Mouse (Mus musculus) midbrain, postnatal 0 days (tissue): ENCODE results near the gene Cenpw. TPM values are rescaled to one million over a fixed set of nuclear protein-coding genes. Genes with fewer than 3 reads are reported as not detected.

Experiments used
- ATAC-seq: fragments of 200-750 bp; cut with Nextera tagmentation; 2 replicates; pipeline ENCODE4 v1.8.0; 2017; ENCODE audit warnings: moderate number of reproducible peaks, mild to moderate bottlenecking, moderate TSS enrichment, moderate library complexity; ENCODE audit not compliant: low FRiP score
- DNase-seq: peaks from one replicate; pipeline ENCODE4 v3.0.0-alpha.2; 2015; ENCODE audit warnings: low spot score
- H3K27ac ChIP-seq: fragments of 300-500 bp; sonication (generic); 2 replicates; pipeline ENCODE4 v1.5.1; 2014; ENCODE audit warnings: low read depth, mild to moderate bottlenecking, low read length, mixed read lengths
- H3K27me3 ChIP-seq: fragments of 300-500 bp; sonication (generic); 2 replicates; pipeline ENCODE4 v1.6.1; 2014; ENCODE audit warnings: low read length, control low read depth, mixed read lengths; ENCODE audit not compliant: insufficient read depth
- H3K36me3 ChIP-seq: fragments of 300-500 bp; sonication (generic); 2 replicates; pipeline ENCODE4 v1.6.1; 2014; ENCODE audit warnings: low read length, control low read depth, mixed read lengths; ENCODE audit not compliant: insufficient read depth
- H3K4me1 ChIP-seq: fragments of 300-500 bp; sonication (generic); 2 replicates; pipeline ENCODE4 v1.6.1; 2014; ENCODE audit warnings: mild to moderate bottlenecking, control low read depth, antibody characterized with exemption, low read length, mixed read lengths; ENCODE audit not compliant: insufficient read depth
- H3K4me2 ChIP-seq: fragments of 300-500 bp; sonication (generic); 2 replicates; pipeline ENCODE4 v1.6.1; 2014; ENCODE audit warnings: low read depth, mild to moderate bottlenecking, low read length, mixed read lengths; ENCODE audit not compliant: poor library complexity, severe bottlenecking
- H3K4me3 ChIP-seq: fragments of 300-500 bp; sonication (generic); 2 replicates; pipeline ENCODE4 v1.5.1; 2014; ENCODE audit warnings: low read depth, mild to moderate bottlenecking, low read length, moderate library complexity
- H3K9ac ChIP-seq: fragments of 300-500 bp; sonication (generic); replicated peaks from 2 replicates; pipeline ENCODE4 v1.6.1; 2014; ENCODE audit warnings: mild to moderate bottlenecking, low read length, moderate library complexity, mixed read lengths; ENCODE audit not compliant: poor library complexity, severe bottlenecking
- H3K9me3 ChIP-seq: fragments of 300-500 bp; sonication (generic); 2 replicates; pipeline ENCODE4 v1.6.1; 2016; ENCODE audit warnings: low read length, control low read depth
- CTCF ChIP-seq: IDR thresholded peaks from 2 replicates; pipeline ENCODE4 v1.5.1; 2016; ENCODE audit warnings: antibody characterized with exemption, mild to moderate bottlenecking
- WGBS: fragments of 180-500 bp; shearing (Covaris S2); extraction: QIAGEN DNeasy Blood & Tissue Kit; methylation state at CpG from one replicate; pipeline ENCODE4 v1.1.7; 2014; 5-methylcytosine and 5-hydroxymethylcytosine counted together
- polyA plus RNA-seq: library from polyadenylated mRNA; unstranded; fragments of >200 nt; fragmentation: Nextera tagmentation; extraction: Ambion mirVana; gene quantifications from 2 replicates; pipeline ENCODE4 v1.2.1, GENCODE M21; 2015
- total RNA-seq: library from RNA; depleted of rRNA; stranded (reverse); fragments of >200 nt; gene quantifications from 2 replicates; pipeline ENCODE4 v1.2.3, GENCODE M21; 2014; rRNA removed

The Cenpw gene
- total RNA-seq (7.7 and 10.7 TPM in 2 replicates), polyA plus RNA-seq (16.2 and 18.4 TPM in 2 replicates)

GRCm38 (mm10) chr10:30199916-30200826, at the start of gene Cenpw:
Gene Cenpw, minus strand, starts transcription at chr10:30200560.
- peak; percentile 93 for DNase-seq
- 1% methylated on average over 52 of the region's 55 CpGs for WGBS
- Histone ChIP-seq H3K9ac (peak within 1 kb of the TSS; percentile 64), H3K27ac (no peak within 1 kb of the TSS), H3K36me3 (no peaks in the 10 kb centered on the region), H3K4me2 (peak within 1 kb of the TSS; percentile 93), H3K4me1 (no peaks in the 10 kb centered on the region), H3K27me3 (no peaks in the 10 kb centered on the region), H3K9me3 (no peaks in the 10 kb centered on the region), H3K4me3 (peak within 1 kb of the TSS; percentile 79)
- peak; percentile 100 for ATAC-seq
- TF ChIP-seq CTCF = peak; percentile 34; the same call in 1 of the 2 replicates

DNA sequence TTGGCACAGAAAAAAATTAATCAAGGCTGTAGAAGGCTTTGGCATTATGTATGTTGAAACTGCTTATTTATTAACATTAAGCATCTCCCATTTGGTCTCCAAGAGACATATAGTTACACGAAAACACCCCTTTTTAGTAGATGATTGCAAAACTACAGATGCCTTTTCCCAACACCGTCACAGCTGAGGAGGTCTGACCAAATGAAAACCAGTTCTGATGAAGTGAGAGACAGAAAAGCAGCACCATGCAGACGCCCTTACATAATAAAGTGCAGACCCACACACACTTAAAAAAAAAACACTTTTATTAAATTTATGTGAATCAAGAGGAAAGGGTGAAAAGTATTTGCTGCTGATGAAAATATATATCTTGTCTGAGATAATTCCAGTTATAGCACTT, 49.3 kb upstream of the Cenpw start:
- Histone ChIP-seq H3K27ac (no peak overlapping the region), H3K27me3 (no peaks in the 10 kb centered on the region), H3K4me1 (no peaks in the 10 kb centered on the region), H3K9ac (no peak overlapping the region), H3K36me3 (no peaks in the 10 kb centered on the region), H3K9me3 (no peaks in the 10 kb centered on the region), H3K4me3 (no peak overlapping the region), H3K4me2 (no peak overlapping the region)
- WGBS = 80% methylated on average over 3 of the region's 3 CpGs
- ATAC-seq (no peak), DNase-seq (no peak)
- no peak for TF ChIP-seq CTCF

GRCm38 (mm10) chr10:30199501-30199900, 859 bp downstream of the Cenpw start:
- H3K9ac ChIP-seq = no peak overlapping the region
- TF ChIP-seq CTCF = no peak
- no peaks in the 10 kb centered on the region for H3K9me3 ChIP-seq
- H3K27ac ChIP-seq = no peak overlapping the region
- no peaks in the 10 kb centered on the region for H3K36me3 ChIP-seq
- H3K27me3 ChIP-seq = no peaks in the 10 kb centered on the region
- no peaks in the 10 kb centered on the region for H3K4me1 ChIP-seq
- ATAC-seq (no peak), DNase-seq (no peak)
- H3K4me3 ChIP-seq = peak overlapping the region; percentile 79
- 64% methylated on average over 5 of the region's 5 CpGs for WGBS
- H3K4me2 ChIP-seq = peak overlapping the region; percentile 93; the same call in 1 of the 2 replicates

DNA sequence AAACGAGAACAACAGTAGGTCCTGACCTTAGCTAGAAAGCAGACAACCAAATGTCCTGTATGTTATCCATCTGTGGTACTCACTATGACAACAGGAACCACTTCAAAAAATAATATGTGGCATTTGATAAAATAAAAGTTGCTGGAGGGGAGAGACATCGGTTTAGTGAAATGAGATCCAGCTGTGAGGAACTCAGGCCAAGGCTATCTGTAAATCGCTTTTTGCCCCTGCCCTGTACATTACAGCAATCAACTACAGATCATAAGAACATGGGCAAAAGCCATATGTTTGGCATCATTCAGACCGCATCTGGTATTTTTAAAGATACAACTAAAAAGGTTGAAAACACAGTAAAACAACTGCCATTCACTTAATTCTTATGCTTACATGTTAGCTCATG, 32.7 kb downstream of the Cenpw start:
- no peaks in the 10 kb centered on the region for H3K9me3 ChIP-seq
- no peak overlapping the region for H3K9ac ChIP-seq
- 91% methylated on average over 4 of the region's 4 CpGs for WGBS
- no peak for TF ChIP-seq CTCF
- no peak overlapping the region for H3K4me2 ChIP-seq
- no peaks in the 10 kb centered on the region for H3K36me3 ChIP-seq
- no peaks in the 10 kb centered on the region for H3K4me1 ChIP-seq
- DNase-seq (no peak), ATAC-seq (no peak)
- no peak overlapping the region for H3K27ac ChIP-seq
- no peaks in the 10 kb centered on the region for H3K27me3 ChIP-seq
- H3K4me3 ChIP-seq = no peak overlapping the region
